Mouse (Mus musculus) liver, embryonic 12.5 days (tissue): ENCODE data around the gene Git2. TPM values are rescaled to one million over a fixed set of nuclear protein-coding genes. Genes with fewer than 3 reads are reported as not detected.
A peak's percentile ranks its signal among the peaks of the same experiment; 100 is the strongest.

Experiments used
- ATAC-seq: fragments of 200-750 bp; cut with Nextera tagmentation; 2 replicates; pipeline ENCODE4 v1.8.0; 2017; ENCODE audit warnings: moderate number of reproducible peaks, mild to moderate bottlenecking, moderate library complexity
- H3K27ac ChIP-seq: fragments of 300-500 bp; sonication (generic); 2 replicates; pipeline ENCODE4 v1.5.1; 2016; ENCODE audit warnings: mild to moderate bottlenecking
- H3K27me3 ChIP-seq: fragments of 300-500 bp; sonication (generic); replicated peaks from 2 replicates; pipeline ENCODE4 v1.6.1; 2016; ENCODE audit warnings: mild to moderate bottlenecking, moderate library complexity
- H3K36me3 ChIP-seq: fragments of 300-500 bp; sonication (generic); 2 replicates; pipeline ENCODE4 v1.6.1; 2016; ENCODE audit warnings: mild to moderate bottlenecking, moderate library complexity
- H3K4me1 ChIP-seq: fragments of 300-500 bp; sonication (generic); 2 replicates; pipeline ENCODE4 v1.6.1; 2016
- H3K4me2 ChIP-seq: fragments of 300-500 bp; sonication (generic); 2 replicates; pipeline ENCODE4 v1.6.1; 2016; ENCODE audit warnings: mild to moderate bottlenecking, moderate library complexity
- H3K4me3 ChIP-seq: fragments of 300-500 bp; sonication (generic); 2 replicates; pipeline ENCODE4 v1.5.1; 2016; ENCODE audit warnings: mild to moderate bottlenecking, moderate library complexity
- H3K9ac ChIP-seq: fragments of 300-500 bp; sonication (generic); 2 replicates; pipeline ENCODE4 v1.6.1; 2016; ENCODE audit warnings: mild to moderate bottlenecking, moderate library complexity
- H3K9me3 ChIP-seq: fragments of 300-500 bp; sonication (generic); replicated peaks from 2 replicates; pipeline ENCODE4 v1.6.1; 2016; ENCODE audit warnings: mild to moderate bottlenecking, moderate library complexity
- WGBS: fragments of 180-500 bp; shearing (Covaris S2); methylation state at CpG from one replicate; pipeline ENCODE4 v1.1.7; 2016; ENCODE audit not compliant: insufficient replicate concordance; 5-methylcytosine and 5-hydroxymethylcytosine counted together
- polyA plus RNA-seq: library from polyadenylated mRNA; unstranded; fragments of >200 nt; fragmentation: Nextera tagmentation; extraction: Ambion mirVana; gene quantifications from 2 replicates; pipeline ENCODE4 v1.2.1, GENCODE M21; 2016

Git2 gene
- polyA plus RNA-seq, 1 experiment from 2014 or later, result 28.3 TPM

DNA sequence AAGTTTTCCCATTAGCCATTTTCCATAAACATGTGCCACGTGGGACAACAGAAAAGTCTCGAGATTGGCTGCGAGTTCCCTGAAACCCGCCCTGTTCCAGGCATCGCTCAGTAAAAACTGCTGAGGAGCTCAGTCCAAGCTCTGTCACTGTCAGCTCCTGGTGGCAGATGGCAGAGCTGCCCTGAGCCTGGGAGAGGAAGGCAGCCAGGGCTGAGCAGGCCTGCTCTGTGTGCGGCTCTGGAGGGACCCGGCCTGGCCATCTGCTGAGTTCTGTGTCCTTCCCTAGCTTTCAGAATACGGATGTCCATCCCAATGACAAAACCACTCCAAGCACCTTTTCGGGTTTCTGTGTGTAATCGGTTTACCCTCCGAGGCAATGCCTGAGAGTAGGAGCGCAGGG lies 21.9 kb downstream of the Git2 start:
- H3K36me3 ChIP-seq, result peaks cover 96% of the 10 kb centered on the region
- no peak overlapping the region for H3K9ac ChIP-seq
- H3K9me3 ChIP-seq, result no peaks in the 10 kb centered on the region
- ATAC-seq, result no peak
- H3K27me3 ChIP-seq, result no peaks in the 10 kb centered on the region
- H3K4me3 ChIP-seq, result no peak overlapping the region
- no peak overlapping the region for H3K4me2 ChIP-seq
- 89% methylated on average over 11 of the region's 12 CpGs for WGBS
- no peaks in the 10 kb centered on the region for H3K4me1 ChIP-seq
- H3K27ac ChIP-seq, result no peak overlapping the region

DNA sequence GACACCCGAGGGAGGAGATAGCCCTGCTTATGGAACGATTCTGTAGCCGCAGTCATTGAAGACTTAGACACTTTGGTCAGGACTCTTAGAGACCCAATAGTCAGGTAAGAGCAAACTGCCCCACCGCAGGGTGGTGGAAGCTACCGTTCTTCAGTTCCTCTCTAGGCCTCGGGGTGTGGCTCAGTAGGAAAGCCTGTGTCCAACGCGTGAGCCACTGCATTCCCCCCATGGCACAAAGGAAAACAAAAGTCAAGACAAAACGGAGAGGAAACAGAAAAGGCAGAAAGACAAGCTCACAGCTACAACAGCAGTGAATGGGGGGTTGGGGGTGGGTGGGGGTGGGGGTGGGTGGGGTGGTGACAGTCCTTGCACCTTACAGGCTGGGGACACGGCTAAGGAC lies 22.9 kb downstream of the Git2 start:
- Histone ChIP-seq H3K27me3 (no peaks in the 10 kb centered on the region), H3K27ac (no peak overlapping the region), H3K4me3 (no peak overlapping the region), H3K9ac (no peak overlapping the region), H3K4me2 (no peak overlapping the region), H3K36me3 (peaks cover 98% of the 10 kb centered on the region), H3K4me1 (no peaks in the 10 kb centered on the region), H3K9me3 (no peaks in the 10 kb centered on the region)
- 80% methylated on average over 10 of the region's 10 CpGs for WGBS
- ATAC-seq, result no peak

DNA sequence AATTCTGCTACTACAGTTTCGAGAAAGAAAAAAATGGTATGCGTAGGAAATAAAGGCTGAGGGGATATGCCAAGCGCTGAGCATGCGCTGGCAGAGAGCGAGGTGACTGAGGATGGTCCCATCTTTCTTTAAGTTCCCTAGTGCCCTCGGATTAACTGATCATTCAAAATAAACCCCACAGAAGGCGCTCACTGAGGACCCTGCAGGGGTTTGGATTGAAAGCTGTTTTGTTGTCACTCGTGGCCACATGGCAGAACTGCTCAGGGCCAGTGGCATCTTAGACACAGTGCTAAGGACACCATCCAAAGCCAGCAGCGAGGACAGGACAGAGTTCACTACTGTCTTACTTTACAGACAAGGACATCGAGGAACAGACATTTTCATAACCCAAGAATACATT lies 25.0 kb downstream of the Git2 start:
- H3K36me3 ChIP-seq, result peaks cover 93% of the 10 kb centered on the region
- WGBS, result 85% methylated on average over 10 of the region's 10 CpGs

DNA sequence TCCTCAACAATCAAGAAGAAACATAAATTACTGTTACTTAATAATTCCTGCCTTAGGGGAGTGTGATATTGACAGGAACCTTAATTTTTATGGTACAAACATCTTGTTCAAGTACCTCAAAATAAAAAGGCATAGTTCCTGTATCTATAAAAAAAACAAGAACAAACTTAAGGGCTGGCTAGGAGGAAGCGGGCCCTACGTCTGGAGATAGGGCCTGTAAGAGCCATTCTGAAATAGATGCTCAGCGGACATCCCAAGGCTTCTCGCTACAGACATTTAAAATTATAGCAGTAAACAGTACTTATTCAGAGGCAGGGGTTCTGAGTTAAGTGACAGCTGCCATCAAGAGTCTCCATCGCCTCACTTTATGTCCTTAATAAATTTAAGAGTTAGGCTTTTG lies 27.8 kb downstream of the Git2 start:
- peaks cover 93% of the 10 kb centered on the region for H3K36me3 ChIP-seq
- H3K9ac ChIP-seq, result no peak overlapping the region

More for the DNA sequence above, 25.0 kb downstream of the Git2 start:
- Histone ChIP-seq H3K9ac (no peak overlapping the region), H3K4me3 (no peak overlapping the region), H3K4me2 (no peak overlapping the region), H3K27me3 (no peaks in the 10 kb centered on the region), H3K27ac (no peak overlapping the region), H3K4me1 (no peaks in the 10 kb centered on the region), H3K9me3 (no peaks in the 10 kb centered on the region)
- ATAC-seq, result no peak

DNA sequence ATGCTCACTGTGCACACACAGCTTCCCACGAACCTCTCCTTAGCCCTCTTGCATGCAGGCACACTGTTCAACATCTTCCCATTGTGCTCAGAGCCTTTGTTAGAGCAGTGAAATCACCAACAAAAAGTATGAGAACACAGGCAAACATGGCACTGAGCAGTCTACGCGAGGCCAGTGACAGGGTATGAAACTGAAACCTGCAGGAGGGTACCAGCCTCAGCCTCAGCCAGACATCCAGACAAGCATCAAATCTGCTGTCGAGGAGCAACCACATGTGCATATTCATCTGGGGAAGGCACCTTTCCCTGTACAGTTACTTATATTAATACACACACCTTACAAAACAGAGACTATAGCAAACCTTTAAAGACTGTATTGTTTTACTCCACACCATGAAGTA lies 28.4 kb downstream of the Git2 start:
- Histone ChIP-seq H3K4me2 (no peak overlapping the region), H3K27ac (no peak overlapping the region), H3K36me3 (peaks cover 93% of the 10 kb centered on the region), H3K27me3 (no peaks in the 10 kb centered on the region), H3K9ac (no peak overlapping the region), H3K9me3 (no peaks in the 10 kb centered on the region), H3K4me3 (no peak overlapping the region), H3K4me1 (no peaks in the 10 kb centered on the region)
- WGBS, result 78% methylated on average over 4 of the region's 4 CpGs
- no peak for ATAC-seq

More for the DNA sequence above, 27.8 kb downstream of the Git2 start:
- Histone ChIP-seq H3K9me3 (no peaks in the 10 kb centered on the region), H3K27ac (no peak overlapping the region), H3K4me1 (no peaks in the 10 kb centered on the region), H3K4me3 (no peak overlapping the region), H3K27me3 (no peaks in the 10 kb centered on the region), H3K4me2 (no peak overlapping the region)
- WGBS, result 83% methylated on average over 5 of the region's 5 CpGs
- ATAC-seq, result no peak

DNA sequence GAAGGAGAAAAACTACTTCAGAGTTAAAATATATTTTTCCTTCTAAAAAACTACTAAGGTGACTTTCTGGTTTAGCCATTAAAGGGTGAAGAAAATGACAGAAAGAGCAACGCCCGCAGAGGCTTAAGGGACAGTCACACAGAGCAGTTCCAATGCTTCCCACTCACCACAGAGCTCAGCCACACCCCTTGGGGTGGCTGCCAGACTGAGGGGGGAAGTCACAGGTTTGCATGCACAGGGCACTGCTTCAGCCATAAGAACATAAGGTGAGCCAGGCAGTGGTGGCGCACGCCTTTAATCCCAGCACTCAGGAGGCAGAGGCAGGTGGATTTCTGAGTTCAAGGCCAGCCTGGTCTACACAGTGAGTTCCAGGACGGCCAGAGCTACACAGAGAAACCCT lies 29.7 kb downstream of the Git2 start:
- Histone ChIP-seq H3K4me1 (no peaks in the 10 kb centered on the region), H3K4me2 (no peak overlapping the region), H3K36me3 (peaks cover 91% of the 10 kb centered on the region), H3K9me3 (no peaks in the 10 kb centered on the region), H3K27ac (no peak overlapping the region), H3K27me3 (no peaks in the 10 kb centered on the region), H3K4me3 (no peak overlapping the region), H3K9ac (no peak overlapping the region)
- WGBS, result 75% methylated on average over 5 of the region's 5 CpGs
- ATAC-seq, result no peak

DNA sequence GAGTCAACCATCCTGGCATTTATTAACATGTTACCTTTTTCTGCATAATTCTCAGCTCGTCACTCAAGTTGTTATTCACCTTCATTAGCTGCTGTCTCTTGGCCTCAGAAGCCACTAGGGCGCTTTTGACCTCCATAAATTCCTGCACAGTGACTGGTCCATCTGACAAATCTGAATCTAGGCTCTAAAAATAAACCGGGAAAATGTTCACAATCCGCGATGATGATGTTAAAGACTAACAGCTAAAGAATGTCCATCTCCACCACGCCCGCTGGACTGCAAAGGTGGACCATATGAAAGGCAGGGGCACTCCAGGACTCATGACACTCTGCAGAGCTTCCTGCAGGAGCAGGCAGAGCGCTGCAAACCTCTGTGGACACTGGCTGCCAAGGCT lies 31.6 kb downstream of the Git2 start:
- no peak overlapping the region for H3K4me2 ChIP-seq
- peaks cover 3% of the 10 kb centered on the region; the same call in 1 of the 2 replicates for H3K4me1 ChIP-seq
- H3K27me3 ChIP-seq, result no peaks in the 10 kb centered on the region
- no peak for ATAC-seq
- H3K27ac ChIP-seq, result no peak overlapping the region
- no peak overlapping the region for H3K9ac ChIP-seq
- H3K9me3 ChIP-seq, result no peaks in the 10 kb centered on the region
- WGBS, result 85% methylated on average over 8 of the region's 8 CpGs
- peaks cover 92% of the 10 kb centered on the region for H3K36me3 ChIP-seq
- no peak overlapping the region for H3K4me3 ChIP-seq

DNA sequence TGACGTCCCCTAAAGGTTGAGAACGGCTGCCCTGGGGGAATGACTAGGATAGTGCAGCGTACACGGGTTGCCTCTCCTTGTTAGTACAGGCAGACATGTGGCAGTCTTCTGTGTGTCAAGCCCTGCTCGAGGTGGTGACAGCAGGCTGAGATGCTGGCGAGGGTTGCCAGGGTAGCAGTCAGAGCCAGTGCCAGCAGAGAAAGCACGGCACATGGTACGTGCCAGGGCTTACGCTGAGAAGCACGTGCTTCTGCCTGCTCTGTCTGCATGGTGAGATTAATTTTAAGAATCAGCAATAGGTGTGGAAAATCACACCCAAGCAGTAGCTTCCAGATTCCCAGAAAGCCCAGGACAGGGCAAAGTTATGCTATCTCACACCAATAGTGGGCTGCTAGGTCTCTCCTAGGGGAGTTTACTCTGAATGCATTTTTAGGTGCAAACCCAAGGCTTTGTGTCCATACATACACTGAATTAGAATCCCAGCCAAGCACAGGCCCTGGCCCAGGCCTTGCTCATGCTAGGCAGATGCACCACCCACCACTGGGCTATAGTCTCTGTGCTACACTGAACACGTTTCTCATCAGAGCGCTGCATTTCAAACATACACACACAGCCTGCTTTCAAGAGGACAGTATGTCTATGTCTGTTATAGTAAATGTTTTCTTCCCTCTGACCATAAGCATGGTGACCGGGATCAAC lies 32.2 kb downstream of the Git2 start:
- WGBS, result 89% methylated on average over 13 of the region's 13 CpGs
- H3K27me3 ChIP-seq, result no peaks in the 10 kb centered on the region

DNA sequence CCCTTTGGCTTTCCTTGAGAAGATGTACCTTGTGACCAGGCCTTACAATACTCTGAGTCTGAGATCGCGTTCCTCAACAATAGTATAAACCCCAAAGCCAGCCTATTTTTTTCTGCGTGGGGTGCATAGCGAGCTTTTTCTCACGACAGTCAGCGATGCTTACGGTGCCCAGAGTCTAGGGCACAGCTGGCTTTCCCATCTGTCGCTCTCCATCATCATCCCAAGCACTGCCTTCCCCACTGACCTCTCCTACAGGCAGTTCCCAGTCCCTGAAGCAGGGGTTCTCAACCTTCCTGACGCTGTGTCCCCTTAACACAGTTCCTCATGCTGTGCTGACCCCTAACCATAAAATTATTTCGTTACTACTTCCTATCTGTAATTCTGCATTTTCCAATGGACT lies 32.7 kb downstream of the Git2 start:
- Histone ChIP-seq H3K27ac (no peak overlapping the region), H3K9ac (no peak overlapping the region), H3K4me2 (no peak overlapping the region), H3K4me1 (peaks cover 9% of the 10 kb centered on the region; the same call in 1 of the 2 replicates), H3K4me3 (no peak overlapping the region), H3K9me3 (no peaks in the 10 kb centered on the region), H3K36me3 (peaks cover 92% of the 10 kb centered on the region), H3K27me3 (no peaks in the 10 kb centered on the region)
- WGBS, result 89% methylated on average over 10 of the region's 10 CpGs
- ATAC-seq, result no peak

More for the DNA sequence above, 32.2 kb downstream of the Git2 start:
- no peak overlapping the region for H3K27ac ChIP-seq
- peaks cover 92% of the 10 kb centered on the region for H3K36me3 ChIP-seq
- H3K4me2 ChIP-seq, result no peak overlapping the region
- no peak overlapping the region for H3K9ac ChIP-seq
- no peak for ATAC-seq
- H3K4me1 ChIP-seq, result peaks cover 9% of the 10 kb centered on the region; the same call in 1 of the 2 replicates
- H3K4me3 ChIP-seq, result no peak overlapping the region
- no peaks in the 10 kb centered on the region for H3K9me3 ChIP-seq

DNA sequence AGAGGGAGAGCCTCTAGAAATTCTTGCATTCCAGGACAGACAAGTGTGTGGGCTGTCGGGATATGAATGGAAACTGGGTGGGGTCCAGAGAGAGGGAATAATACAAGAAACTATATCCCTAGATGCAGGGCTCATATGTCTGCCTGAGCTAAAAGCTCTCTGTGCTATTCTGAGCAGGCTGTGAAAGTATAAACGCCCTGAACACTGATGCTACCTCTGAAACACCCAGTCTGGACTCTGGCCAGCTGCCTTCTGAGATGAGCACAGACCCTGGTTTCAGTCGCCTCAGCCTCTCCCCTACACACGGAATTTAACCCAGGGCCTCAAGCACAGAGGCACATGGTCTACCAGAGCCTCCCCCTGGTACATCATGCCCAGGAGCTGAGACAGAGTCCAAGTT lies 34.7 kb downstream of the Git2 start:
- no peak for ATAC-seq
- peaks cover 9% of the 10 kb centered on the region; the same call in 1 of the 2 replicates for H3K4me1 ChIP-seq
- WGBS, result 73% methylated on average over 4 of the region's 4 CpGs
- H3K36me3 ChIP-seq, result peaks cover 98% of the 10 kb centered on the region
- no peak overlapping the region for H3K9ac ChIP-seq
- H3K27me3 ChIP-seq, result no peaks in the 10 kb centered on the region
- no peak overlapping the region for H3K4me3 ChIP-seq
- H3K4me2 ChIP-seq, result no peak overlapping the region
- H3K9me3 ChIP-seq, result no peaks in the 10 kb centered on the region
- no peak overlapping the region for H3K27ac ChIP-seq

DNA sequence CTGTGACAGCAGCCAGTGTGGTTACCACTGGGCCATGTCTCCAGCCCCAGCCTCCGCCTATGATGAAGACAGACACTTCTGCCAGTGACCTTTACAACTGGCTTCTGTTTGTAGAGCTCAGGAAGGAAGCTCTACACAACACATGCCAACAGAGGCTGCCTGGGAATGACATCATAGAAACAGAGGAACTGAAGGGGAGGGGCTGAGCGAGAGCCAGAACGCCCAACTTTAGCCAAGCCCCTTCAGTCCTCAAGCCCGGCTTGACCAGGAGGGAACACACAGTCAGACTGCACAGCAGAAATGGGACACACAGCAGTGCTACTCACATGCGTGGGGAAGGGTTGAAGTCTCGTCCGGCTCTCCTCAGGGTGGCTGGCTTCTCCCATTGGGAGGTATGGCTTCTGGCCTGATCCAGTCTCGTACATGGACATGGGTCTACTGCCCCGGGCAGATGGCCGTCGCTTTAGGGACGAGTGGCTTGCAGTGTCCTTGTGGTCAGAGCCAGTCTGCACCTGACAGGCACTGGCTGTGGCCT lies 36.5 kb downstream of the Git2 start:
- Histone ChIP-seq H3K4me2 (no peak overlapping the region), H3K4me1 (peaks cover 9% of the 10 kb centered on the region; the same call in 1 of the 2 replicates), H3K27ac (no peak overlapping the region), H3K4me3 (no peak overlapping the region), H3K27me3 (no peaks in the 10 kb centered on the region), H3K36me3 (peaks cover 96% of the 10 kb centered on the region), H3K9me3 (no peaks in the 10 kb centered on the region), H3K9ac (no peak overlapping the region)
- peak; percentile 15; the same call in 1 of the 2 replicates for ATAC-seq
- 79% methylated on average over 12 of the region's 12 CpGs for WGBS

DNA sequence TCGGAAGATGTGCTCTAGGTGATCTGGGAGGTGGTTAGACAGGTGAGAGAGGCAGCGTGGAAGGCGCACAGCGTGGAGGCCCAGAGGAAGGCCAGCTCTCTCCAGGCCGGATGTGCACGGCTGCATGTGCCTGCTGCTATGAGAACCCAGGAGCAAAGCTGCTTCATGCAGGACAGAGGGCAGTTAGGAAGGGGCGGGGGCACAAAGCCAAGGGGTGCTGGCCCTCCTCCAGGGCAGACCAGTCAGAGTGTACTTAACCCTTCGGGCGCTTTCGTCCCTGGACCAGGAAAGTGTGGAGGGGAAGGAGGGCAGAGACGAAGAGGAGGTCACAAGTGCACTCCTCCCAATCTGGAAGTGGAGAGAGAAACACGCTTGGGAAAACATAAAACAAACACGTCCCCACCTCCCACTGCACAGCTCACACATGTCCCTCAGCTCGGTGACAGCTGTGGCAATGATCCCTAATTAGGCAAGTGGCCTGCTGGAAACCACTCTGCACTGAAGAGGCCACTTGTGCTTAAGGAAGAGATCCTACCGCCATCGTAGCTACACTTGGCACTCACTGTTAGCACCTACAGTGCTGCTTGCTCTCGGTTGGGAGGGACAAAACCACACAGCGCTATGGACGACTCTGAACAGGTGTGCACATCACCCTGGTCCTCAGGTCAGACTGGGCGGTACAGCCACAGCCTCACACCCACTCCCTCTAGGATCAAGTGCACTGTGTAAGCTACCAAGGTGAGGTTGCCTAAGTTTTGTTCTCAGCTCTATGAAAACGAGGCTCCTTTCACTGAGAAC lies 38.0 kb downstream of the Git2 start:
- Histone ChIP-seq H3K4me1 (peaks cover 9% of the 10 kb centered on the region; the same call in 1 of the 2 replicates), H3K4me3 (no peak overlapping the region), H3K4me2 (no peak overlapping the region), H3K27ac (no peak overlapping the region; the same call in 1 of the 2 replicates), H3K36me3 (peaks cover 96% of the 10 kb centered on the region), H3K27me3 (no peaks in the 10 kb centered on the region), H3K9ac (no peak overlapping the region), H3K9me3 (no peaks in the 10 kb centered on the region)
- ATAC-seq, result no peak
- WGBS, result 85% methylated on average over 21 of the region's 21 CpGs
